Mouse (Mus musculus) kidney, embryonic 16.5 days (tissue): ENCODE measurements around the gene Cpn2. TPM values are rescaled to one million over a fixed set of nuclear protein-coding genes. Genes with fewer than 3 reads are reported as not detected.

ENCODE experiments used
- ATAC-seq: fragments of 200-750 bp; cut with Nextera tagmentation; 2 replicates; pipeline ENCODE4 v1.8.0; 2017; ENCODE audit warnings: moderate TSS enrichment; ENCODE audit not compliant: low FRiP score, low TSS enrichment
- H3K27ac ChIP-seq: fragments of 300-500 bp; sonication (generic); 2 replicates; pipeline ENCODE4 v1.5.1; 2014; ENCODE audit warnings: low read length
- H3K27me3 ChIP-seq: fragments of 300-500 bp; sonication (generic); 2 replicates; pipeline ENCODE4 v1.6.1; 2014; ENCODE audit warnings: low read length, control low read depth, mixed read lengths; ENCODE audit not compliant: insufficient read depth
- H3K36me3 ChIP-seq: fragments of 300-500 bp; sonication (generic); 2 replicates; pipeline ENCODE4 v1.6.1; 2014; ENCODE audit warnings: low read length, control low read depth, mixed read lengths; ENCODE audit not compliant: insufficient read depth
- H3K4me1 ChIP-seq: fragments of 300-500 bp; sonication (generic); 2 replicates; pipeline ENCODE4 v1.6.1; 2014; ENCODE audit warnings: low read length, control low read depth, mixed read lengths; ENCODE audit not compliant: insufficient read depth
- H3K4me2 ChIP-seq: fragments of 300-500 bp; sonication (generic); replicated peaks from 2 replicates; pipeline ENCODE4 v1.6.1; 2014; ENCODE audit warnings: low read depth, low read length
- H3K4me3 ChIP-seq: fragments of 300-500 bp; sonication (generic); 2 replicates; pipeline ENCODE4 v1.5.1; 2014; ENCODE audit warnings: mild to moderate bottlenecking, low read length
- H3K9ac ChIP-seq: fragments of 300-500 bp; sonication (generic); replicated peaks from 2 replicates; pipeline ENCODE4 v1.6.1; 2014; ENCODE audit warnings: low read length
- H3K9me3 ChIP-seq: fragments of 300-500 bp; sonication (generic); 2 replicates; pipeline ENCODE4 v1.6.1; 2016; ENCODE audit warnings: low read length, control low read depth
- WGBS: fragments of 180-500 bp; shearing (Covaris S2); extraction: QIAGEN DNeasy Blood & Tissue Kit; methylation state at CpG from one replicate; pipeline ENCODE4 v1.1.7; 2014; 5-methylcytosine and 5-hydroxymethylcytosine counted together
- polyA plus RNA-seq: library from polyadenylated mRNA; unstranded; fragments of >200 nt; fragmentation: Nextera tagmentation; extraction: Ambion mirVana; gene quantifications from 2 replicates; pipeline ENCODE4 v1.2.1, GENCODE M21; 2015

Gene Cpn2
- polyA plus RNA-seq, 1 experiment from 2014 or later = not detected

- WGBS = 45% methylated on average over 13 of the region's 13 CpGs
- Histone ChIP-seq H3K4me1 (peaks cover 20% of the 10 kb centered on the region), H3K27me3 (peaks cover 3% of the 10 kb centered on the region; the same call in 1 of the 2 replicates), H3K36me3 (no peaks in the 10 kb centered on the region), H3K9me3 (no peaks in the 10 kb centered on the region), H3K27ac (no peak overlapping the region), H3K9ac (no peak overlapping the region), H3K4me2 (no peak overlapping the region), H3K4me3 (no peak overlapping the region)
- ATAC-seq = no peak
Measured at GRCm38 (mm10) chr16:30231882-30232604, 35.3 kb downstream of the Cpn2 start.

DNA sequence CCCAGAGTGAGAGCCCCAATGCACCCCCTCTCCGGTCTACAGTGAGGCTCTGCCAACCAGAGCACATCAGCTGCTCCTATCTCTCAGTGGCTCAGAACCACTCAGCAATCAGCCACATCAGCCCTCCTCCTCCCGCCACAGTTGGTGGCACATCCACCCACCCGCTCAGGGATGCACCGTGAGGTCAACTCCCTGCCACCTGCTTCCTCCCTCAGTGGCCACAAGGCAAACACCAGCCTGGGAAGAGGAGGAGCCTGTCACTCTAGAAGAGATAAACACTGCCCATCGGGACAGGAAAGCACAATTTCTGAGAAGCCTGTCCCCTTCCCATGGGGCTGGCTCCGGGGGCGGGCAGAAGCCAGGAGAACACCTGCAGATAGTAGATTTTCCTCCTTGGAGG is 39.9 kb downstream of the Cpn2 start:
- Histone ChIP-seq H3K4me1 (peaks cover 12% of the 10 kb centered on the region), H3K36me3 (no peaks in the 10 kb centered on the region), H3K9me3 (no peaks in the 10 kb centered on the region), H3K4me2 (no peak overlapping the region), H3K4me3 (no peak overlapping the region), H3K27ac (0 out of 2 replicates have a peak overlapping the region, but pooled peaks have one; percentile 25), H3K27me3 (no peaks in the 10 kb centered on the region), H3K9ac (no peak overlapping the region)
- 9% methylated on average over 7 of the region's 7 CpGs for WGBS
- ATAC-seq = peak; percentile 91

GRCm38 (mm10) chr16:30221161-30221782 is 46.0 kb downstream of the Cpn2 start:
- H3K4me3 ChIP-seq = no peak overlapping the region
- no peaks in the 10 kb centered on the region for H3K9me3 ChIP-seq
- WGBS = 70% methylated on average over 13 of the region's 13 CpGs
- no peak overlapping the region for H3K4me2 ChIP-seq
- no peaks in the 10 kb centered on the region for H3K36me3 ChIP-seq
- 0 out of 2 replicates have a peak, but pooled peaks cover 3% of the 10 kb centered on the region for H3K27me3 ChIP-seq
- H3K27ac ChIP-seq = no peak overlapping the region
- ATAC-seq = no peak
- H3K4me1 ChIP-seq = peaks cover 9% of the 10 kb centered on the region; the same call in 1 of the 2 replicates
- H3K9ac ChIP-seq = no peak overlapping the region

DNA sequence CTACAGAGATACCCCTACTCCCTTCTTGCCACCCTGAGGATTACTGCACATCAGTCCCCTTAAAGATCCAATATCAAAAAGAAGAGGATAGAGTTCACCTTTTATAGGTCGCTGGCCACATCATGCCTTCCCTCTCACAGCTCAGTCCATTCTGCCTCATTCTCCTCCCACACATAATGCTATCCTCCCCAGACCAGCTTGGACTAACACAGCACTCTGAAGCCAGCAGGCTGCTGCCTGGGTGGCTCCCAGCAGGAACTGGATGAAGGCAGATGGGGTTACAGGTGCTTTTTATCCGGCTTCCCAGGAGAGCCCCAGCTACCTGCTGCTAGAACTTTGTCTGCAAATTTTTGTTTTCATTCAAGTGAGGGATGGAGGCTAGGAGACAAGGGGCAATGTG is 51.5 kb downstream of the Cpn2 start:
- 0 out of 2 replicates have a peak, but pooled peaks cover 3% of the 10 kb centered on the region for H3K27me3 ChIP-seq
- peak overlapping the region; percentile 40; the same call in 1 of the 2 replicates for H3K27ac ChIP-seq
- no peaks in the 10 kb centered on the region for H3K9me3 ChIP-seq
- H3K36me3 ChIP-seq = no peaks in the 10 kb centered on the region
- H3K9ac ChIP-seq = no peak overlapping the region
- peaks cover 16% of the 10 kb centered on the region for H3K4me1 ChIP-seq
- H3K4me2 ChIP-seq = no peak overlapping the region
- ATAC-seq = peak; percentile 84
- H3K4me3 ChIP-seq = no peak overlapping the region
- 13% methylated on average over 2 of the region's 2 CpGs for WGBS

DNA sequence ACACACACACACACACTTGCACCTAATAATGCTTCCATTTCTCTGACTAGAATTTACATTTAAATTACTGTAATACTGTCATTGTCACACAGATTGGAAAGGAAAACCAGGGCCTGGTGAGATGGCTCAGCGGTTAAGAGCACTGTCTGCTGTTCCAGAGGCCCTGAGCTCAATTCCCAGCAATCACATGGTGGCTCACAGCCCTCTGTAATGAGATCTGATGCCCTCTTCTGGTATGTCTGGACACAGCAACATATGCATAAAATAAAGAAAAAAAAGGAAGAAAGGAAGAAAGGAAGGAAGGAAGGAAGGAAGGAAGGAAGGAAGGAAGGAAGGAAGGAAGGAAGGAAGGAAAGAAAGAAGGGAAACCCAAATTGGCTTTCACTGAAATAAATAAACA is 53.7 kb downstream of the Cpn2 start:
- Histone ChIP-seq H3K4me2 (no peak overlapping the region), H3K27me3 (0 out of 2 replicates have a peak, but pooled peaks cover 3% of the 10 kb centered on the region), H3K4me3 (no peak overlapping the region), H3K36me3 (no peaks in the 10 kb centered on the region), H3K27ac (no peak overlapping the region), H3K4me1 (peaks cover 16% of the 10 kb centered on the region), H3K9ac (no peak overlapping the region), H3K9me3 (peaks cover 5% of the 10 kb centered on the region)
- WGBS = 83% methylated on average over 1 of the region's 1 CpGs
- ATAC-seq = no peak

DNA sequence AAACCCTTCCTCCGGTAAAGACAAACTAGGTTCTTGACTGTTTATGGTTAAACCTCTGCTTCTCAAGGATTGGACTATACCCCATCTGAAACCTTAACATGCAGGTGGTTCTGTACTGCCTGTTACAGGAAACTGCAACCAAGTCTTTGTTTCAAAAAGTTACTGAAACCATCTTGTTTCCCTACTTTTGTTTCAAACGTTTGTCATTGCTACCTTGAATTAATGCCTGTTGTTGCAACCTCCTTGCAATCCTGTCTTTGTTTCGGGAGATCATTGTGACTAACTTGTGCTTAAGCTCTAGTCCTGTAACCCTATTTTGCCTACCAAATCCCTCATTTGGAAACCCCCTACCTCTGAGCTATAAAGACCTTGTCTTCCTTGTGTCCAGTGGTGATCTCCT is 55.3 kb downstream of the Cpn2 start:
- peaks cover 16% of the 10 kb centered on the region for H3K4me1 ChIP-seq
- WGBS = 72% methylated on average over 3 of the region's 3 CpGs

DNA sequence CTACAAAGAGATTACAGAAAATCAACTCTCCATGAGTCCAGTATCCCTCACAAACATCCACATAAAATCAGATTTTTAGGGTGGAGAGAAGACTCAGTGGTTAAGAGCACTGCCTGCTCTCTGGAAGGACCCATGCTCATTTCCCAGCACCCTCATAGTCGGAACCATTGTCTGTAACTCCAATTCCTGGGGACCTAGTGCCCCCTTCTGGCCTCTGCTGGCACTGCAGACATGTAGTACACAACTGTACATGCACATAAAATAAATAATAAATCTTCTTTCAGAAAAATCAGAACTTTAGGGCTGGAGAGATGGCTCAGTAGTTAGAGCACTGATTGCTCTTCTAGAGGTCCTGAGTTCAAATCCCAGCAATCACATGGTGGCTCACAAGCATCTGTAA is 58.0 kb downstream of the Cpn2 start:
- H3K27ac ChIP-seq = no peak overlapping the region
- WGBS = 92% methylated on average over 1 of the region's 1 CpGs
- no peak overlapping the region for H3K4me3 ChIP-seq
- no peak overlapping the region for H3K9ac ChIP-seq
- H3K9me3 ChIP-seq = peaks cover 5% of the 10 kb centered on the region
- no peak for ATAC-seq
- H3K27me3 ChIP-seq = peaks cover 3% of the 10 kb centered on the region; the same call in 1 of the 2 replicates
- no peaks in the 10 kb centered on the region for H3K36me3 ChIP-seq
- no peak overlapping the region for H3K4me2 ChIP-seq
- H3K4me1 ChIP-seq = no peaks in the 10 kb centered on the region

More for the DNA sequence above, 55.3 kb downstream of the Cpn2 start:
- peaks cover 2% of the 10 kb centered on the region; the same call in 1 of the 2 replicates for H3K27me3 ChIP-seq
- no peak overlapping the region for H3K27ac ChIP-seq
- no peaks in the 10 kb centered on the region for H3K36me3 ChIP-seq
- no peak overlapping the region for H3K4me3 ChIP-seq
- no peak overlapping the region for H3K4me2 ChIP-seq
- no peak overlapping the region for H3K9ac ChIP-seq
- H3K9me3 ChIP-seq = peaks cover 5% of the 10 kb centered on the region
- no peak for ATAC-seq

DNA sequence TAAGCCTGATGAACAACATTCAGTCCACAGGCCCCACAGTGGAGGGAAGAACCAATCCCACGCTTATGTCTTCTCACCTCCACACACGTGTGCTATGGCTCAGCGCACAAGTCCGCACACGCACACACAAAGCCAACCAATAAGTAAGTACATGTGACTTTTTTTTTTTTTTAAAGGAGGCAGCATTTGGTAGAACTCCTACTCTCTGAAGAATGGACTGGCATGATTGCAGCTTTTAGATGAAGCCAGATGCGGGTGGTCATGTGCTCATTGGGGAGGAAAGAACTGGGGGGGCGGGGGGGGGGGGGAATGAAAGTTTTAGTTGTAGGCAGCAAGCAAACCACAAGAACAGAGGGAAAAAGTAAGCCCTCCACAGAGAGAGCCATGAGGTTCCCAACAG is 59.3 kb downstream of the Cpn2 start:
- no peaks in the 10 kb centered on the region for H3K36me3 ChIP-seq
- no peak overlapping the region for H3K4me2 ChIP-seq
- no peak for ATAC-seq
- peaks cover 5% of the 10 kb centered on the region for H3K9me3 ChIP-seq
- H3K9ac ChIP-seq = no peak overlapping the region
- peaks cover 3% of the 10 kb centered on the region; the same call in 1 of the 2 replicates for H3K27me3 ChIP-seq
- H3K4me1 ChIP-seq = no peaks in the 10 kb centered on the region
- H3K4me3 ChIP-seq = no peak overlapping the region
- H3K27ac ChIP-seq = no peak overlapping the region
- WGBS = 92% methylated on average over 6 of the region's 7 CpGs

- H3K4me1 ChIP-seq = no peaks in the 10 kb centered on the region
Measured at GRCm38 (mm10) chr16:30207111-30207828, 60.0 kb downstream of the Cpn2 start.

More at GRCm38 (mm10) chr16:30207111-30207828, 60.0 kb downstream of the Cpn2 start:
- Histone ChIP-seq H3K36me3 (no peaks in the 10 kb centered on the region), H3K9ac (no peak overlapping the region), H3K4me2 (no peak overlapping the region), H3K27me3 (peaks cover 3% of the 10 kb centered on the region; the same call in 1 of the 2 replicates), H3K27ac (no peak overlapping the region), H3K4me3 (no peak overlapping the region), H3K9me3 (peaks cover 5% of the 10 kb centered on the region)
- WGBS = 97% methylated on average over 11 of the region's 11 CpGs
- no peak for ATAC-seq
